Mouse (Mus musculus) layer of hippocampus, postnatal 25 days (tissue): ENCODE measurements around the gene Olfr593. TPM values are rescaled to one million over a fixed set of nuclear protein-coding genes. Genes with fewer than 3 reads are reported as not detected.
"Not testable (repeated sequence)": the region's sequence is repeated elsewhere in the genome, so short reads cannot be mapped to it uniquely, and the experiment has no call there.

Experiments
- DNase-seq, 2 experiments: peaks; one replicate each; pipeline ENCODE4 v3.0.0; 2022; ENCODE audit warnings: mixed read lengths in 2 of 2, low spot score in 1 of 2; ENCODE audit errors: extremely low spot score in 1 of 2
- microRNA-seq, 2 experiments: library from miRNA; unstranded; fragments of <30 nt; microRNA quantifications; one replicate each; pipeline ENCODE4 v1.2.0; 2021
- total RNA-seq, 2 experiments: library from RNA; stranded (reverse); gene quantifications; 2 replicates each; pipeline ENCODE4 v1.2.3; 2021

Olfr593 gene
- not detected for total RNA-seq

DNA sequence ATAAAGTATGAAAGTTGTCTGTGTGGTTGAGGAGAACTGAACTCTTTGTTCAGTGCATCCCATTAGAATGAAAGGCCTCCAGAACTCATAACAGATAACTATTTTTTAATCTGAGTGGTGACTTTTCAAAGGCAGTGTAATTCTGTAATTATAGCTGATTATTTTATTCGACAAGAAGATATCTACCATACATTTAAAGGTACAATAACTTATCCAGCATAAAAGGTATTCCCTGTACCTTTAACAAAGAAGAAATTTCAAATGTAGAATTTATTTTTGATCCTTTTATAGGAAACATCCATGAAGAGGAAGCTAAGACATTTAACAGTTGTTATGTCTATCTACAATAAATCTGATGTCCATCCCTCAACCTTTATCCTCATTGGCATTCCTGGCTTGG, at the start of gene Olfr593:
Gene Olfr593, plus strand, starts transcription at position 301 of the 400 bp plus-strand sequence.
- no peak for DNase-seq

DNA sequence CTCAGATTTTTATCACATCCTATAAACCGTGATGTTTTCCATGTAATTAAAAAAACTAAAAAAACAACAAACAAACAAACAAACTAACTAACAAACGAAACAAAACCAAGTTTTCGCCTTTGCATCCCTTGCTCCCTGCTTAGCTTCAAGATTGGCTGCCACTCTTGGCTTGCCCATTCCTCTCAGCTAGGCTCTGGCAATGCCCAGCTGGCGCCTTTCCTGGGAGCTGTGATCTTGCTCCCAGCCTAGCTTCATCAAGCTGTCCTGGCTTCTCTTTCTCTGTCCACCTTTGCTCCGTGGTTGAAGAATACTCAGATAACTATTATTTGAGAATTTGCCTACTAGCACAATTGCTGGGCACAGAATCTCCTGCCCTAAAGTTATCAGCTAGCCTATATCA, 42.0 kb upstream of the Olfr593 start:
- DNase-seq: no peak

DNA sequence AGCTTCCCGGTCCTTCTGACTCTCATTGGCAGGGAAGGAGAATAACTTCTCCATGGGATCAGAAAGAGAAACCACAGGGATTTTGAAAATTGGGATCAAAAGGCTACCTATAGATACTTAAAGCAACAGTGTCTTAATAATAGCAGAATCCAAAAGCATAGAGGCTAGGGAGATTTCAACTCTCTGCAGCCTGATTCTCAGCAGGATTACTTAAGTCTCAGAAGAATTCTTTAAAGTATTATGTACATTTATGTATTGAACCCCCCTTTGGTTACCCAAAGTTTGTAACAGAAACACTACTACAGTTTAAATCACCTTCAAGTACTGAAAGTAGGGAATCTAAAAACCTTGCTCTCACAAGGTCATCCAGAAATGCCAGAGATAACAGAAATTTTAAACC, 33.4 kb upstream of the Olfr593 start, which contains the start of gene Olfr591:
Gene Olfr591, minus strand, starts transcription at position 101 of the 400 bp plus-strand sequence.
- no peak for DNase-seq

DNA sequence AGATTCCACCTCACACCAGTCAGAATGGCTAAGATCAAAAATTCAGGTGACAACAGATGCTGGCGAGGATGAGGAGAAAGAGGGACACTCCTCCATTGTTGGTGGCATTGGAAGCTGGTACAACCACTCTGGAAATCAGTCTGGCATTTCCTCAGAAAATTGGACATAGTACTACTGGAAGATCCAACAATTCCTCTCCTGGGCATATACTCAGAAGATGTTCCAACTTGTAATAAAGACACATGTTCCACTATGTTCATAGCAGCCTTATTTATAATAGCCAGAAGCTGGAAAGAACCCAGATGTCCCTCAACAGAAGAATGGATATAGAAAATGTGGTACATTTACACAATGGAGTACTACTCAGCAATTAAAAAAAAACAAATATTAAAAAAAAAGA, 27.2 kb upstream of the Olfr593 start, which contains the start of gene Olfr592:
Gene Olfr592, plus strand, starts transcription at position 301 of the 400 bp plus-strand sequence.
- not testable (repeated sequence) for DNase-seq

DNA sequence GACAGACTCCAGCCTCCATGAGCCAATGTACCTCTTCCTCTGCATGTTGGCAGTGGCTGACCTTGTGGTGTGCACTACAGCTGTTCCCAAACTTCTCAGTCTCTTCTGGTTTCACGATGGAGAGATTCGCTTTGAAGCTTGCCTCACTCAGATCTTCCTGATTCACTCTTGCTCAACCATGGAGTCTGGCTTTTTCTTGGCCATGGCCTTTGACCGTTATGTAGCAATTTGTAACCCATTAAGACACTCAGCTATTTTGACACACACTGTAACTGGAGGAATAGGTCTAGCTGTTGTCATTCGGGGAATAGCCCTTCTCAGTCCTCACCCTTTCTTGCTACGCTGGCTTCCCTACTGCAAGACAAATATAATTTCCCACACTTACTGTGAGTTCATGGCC, 388 bp downstream of the Olfr593 start:
- not testable (repeated sequence) for DNase-seq

DNA sequence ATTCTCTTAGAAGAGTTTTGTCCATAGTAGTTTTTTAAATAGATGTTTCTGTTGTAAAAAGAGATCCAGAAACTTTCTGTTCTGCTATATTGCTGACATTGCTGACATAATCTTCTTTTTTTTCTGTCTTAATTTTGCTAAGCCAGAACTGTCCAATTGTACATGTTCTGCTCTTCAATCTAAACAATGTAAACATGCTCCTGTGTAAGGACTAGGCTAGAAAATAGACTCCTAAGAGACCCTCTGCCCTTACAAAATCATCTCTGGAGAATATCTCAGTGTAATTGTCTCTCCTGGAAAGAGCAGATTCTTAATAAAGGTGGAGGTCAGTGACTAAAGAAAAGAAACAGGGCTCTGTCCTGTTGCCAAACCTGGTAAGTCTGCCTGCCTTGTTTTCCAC, 5.0 kb downstream of the Olfr593 start, which contains the start of gene Olfr594:
Gene Olfr594, plus strand, starts transcription at position 301 of the 400 bp plus-strand sequence.
- no peak for DNase-seq

DNA sequence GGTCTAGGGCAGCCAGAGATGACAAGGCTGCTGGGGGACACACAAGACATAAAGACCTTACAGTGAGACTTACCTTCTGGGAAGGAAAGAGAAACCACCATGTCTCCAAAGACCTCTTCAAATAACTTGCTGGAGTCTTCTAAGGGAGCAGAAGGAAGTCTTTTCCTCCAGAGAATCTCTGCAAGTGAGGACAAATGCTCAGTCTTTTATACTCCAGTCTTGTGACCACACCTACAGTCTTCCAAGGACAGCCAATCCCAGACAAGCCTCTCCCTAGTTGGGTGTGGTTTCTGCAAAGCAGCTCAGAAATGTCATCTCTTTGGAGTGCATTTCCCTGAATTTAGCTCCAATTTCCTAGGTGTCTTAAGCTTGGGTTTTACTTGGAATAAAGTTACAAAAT, 40.7 kb downstream of the Olfr593 start, which contains the start of gene Usp17ld:
Gene Usp17ld, minus strand, starts transcription at position 101 of the 400 bp plus-strand sequence.
- not testable (repeated sequence) for DNase-seq

Small RNA genes lying within 50 kb of the gene (microRNA-seq; reads per million reads assigned to microRNA genes)
- 0 reads per million in 2 experiments for gene Gm25171

Other genes starting within 250 kb of the Olfr593 start
- not detected for gene Olfr576, start 249.2 kb upstream of the Olfr593 start, total RNA-seq
- gene Olfr577, start 235.9 kb upstream of the Olfr593 start, total RNA-seq: not detected
- not detected for gene Olfr578, start 222.5 kb upstream of the Olfr593 start, total RNA-seq
- gene Olfr582, start 173.8 kb upstream of the Olfr593 start, total RNA-seq: not detected
- gene Olfr583, start 160.6 kb upstream of the Olfr593 start, total RNA-seq: not detected
- gene Olfr584, start 130.0 kb upstream of the Olfr593 start, total RNA-seq: not detected
- gene Olfr585, start 114.1 kb upstream of the Olfr593 start, total RNA-seq: not detected
- gene Olfr586, start 86.2 kb upstream of the Olfr593 start, total RNA-seq: not detected
- not detected for gene Olfr588-ps1, start 71.0 kb upstream of the Olfr593 start, total RNA-seq
- not detected for gene Olfr589, start 55.5 kb upstream of the Olfr593 start, total RNA-seq
- gene Olfr591, start 33.5 kb upstream of the Olfr593 start, total RNA-seq: not detected
- not detected for gene Olfr592, start 27.1 kb upstream of the Olfr593 start, total RNA-seq
- gene Olfr594, start 5.1 kb downstream of the Olfr593 start, total RNA-seq: not detected
- gene Usp17ld, start 40.6 kb downstream of the Olfr593 start, total RNA-seq: not detected
- gene Olfr596, start 93.8 kb downstream of the Olfr593 start, total RNA-seq: not detected
- gene Olfr597, start 104.5 kb downstream of the Olfr593 start, total RNA-seq: not detected
- not detected for gene Olfr598, start 111.7 kb downstream of the Olfr593 start, total RNA-seq
- not detected for gene Olfr599, start 124.1 kb downstream of the Olfr593 start, total RNA-seq
- not detected for gene Olfr600, start 137.8 kb downstream of the Olfr593 start, total RNA-seq
- gene Olfr601, start 150.8 kb downstream of the Olfr593 start, total RNA-seq: not detected
- not detected for gene Olfr603, start 174.3 kb downstream of the Olfr593 start, total RNA-seq
- not detected for gene Usp17lc, start 203.2 kb downstream of the Olfr593 start, total RNA-seq
- gene Olfr605, start 233.6 kb downstream of the Olfr593 start, total RNA-seq: not detected
- not detected for gene Olfr606, start 237.2 kb downstream of the Olfr593 start, total RNA-seq